Mouse (Mus musculus) small intestine, adult 2 months (tissue): ENCODE measurements at regions not wholly inside any gene's neighbourhood (a gene's known extent, or its start where the extent isn't known, plus 50 kb on each side); places are given as distances from the start of the nearest gene placed in this dataset.

Source experiments
- CTCF ChIP-seq: fragments of 200-500 bp; IDR thresholded peaks from 2 replicates; pipeline ENCODE4 v1.5.1; 2012; ENCODE audit warnings: low read depth, mild to moderate bottlenecking, control low read depth, inconsistent platforms, low read length, moderate library complexity, mixed read lengths; ENCODE audit not compliant: insufficient replicate concordance, insufficient read length; ENCODE audit errors: extremely low read depth
- POLR2A ChIP-seq: fragments of 200-500 bp; IDR thresholded peaks from 2 replicates; pipeline ENCODE4 v1.6.1; 2012; ENCODE audit warnings: low read depth, mild to moderate bottlenecking, control low read depth, inconsistent platforms, low read length, moderate library complexity

DNA sequence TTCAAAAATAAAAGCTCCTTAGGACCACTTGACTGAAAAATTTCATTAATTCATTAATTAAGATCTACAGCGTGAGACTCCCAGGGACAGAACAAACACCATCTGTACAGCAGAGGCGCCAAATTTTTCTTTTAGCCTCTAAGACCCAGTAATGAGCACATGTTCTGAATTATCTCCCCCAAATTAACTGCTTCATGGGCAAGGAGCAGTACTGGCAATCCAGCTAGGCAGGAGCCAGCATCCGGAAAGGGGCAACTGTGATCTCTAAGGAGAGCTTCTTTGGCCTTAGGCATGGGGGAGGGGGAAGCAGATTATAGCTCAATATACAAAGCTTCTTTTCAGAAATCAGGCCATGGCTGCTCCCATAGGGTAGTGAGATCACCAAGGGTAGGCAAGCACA is 278.2 kb upstream of the Castor2 start:
- no peak for TF ChIP-seq CTCF
- no peak for TF ChIP-seq POLR2A
